Mouse (Mus musculus): ENCODE measurements around the gene Parp9. TPM values are rescaled to one million over a fixed set of nuclear protein-coding genes. Genes with fewer than 3 reads are reported as not detected.
"Not testable (repeated sequence)": the region's sequence is repeated elsewhere in the genome, so short reads cannot be mapped to it uniquely, and the experiment has no call there.

Gene Parp9
- polyA plus RNA-seq, 1 experiment from 2014 or later = 4.8 TPM

GRCm38 (mm10) chr16:35939261-35939660, 991 bp downstream of the Parp9 start:
- no peaks in the 10 kb centered on the region for H3K27me3 ChIP-seq
- 0 out of 2 replicates have a peak, but pooled peaks have one; percentile 6 for ATAC-seq (ENCODE audit: low FRiP score, low read depth)
- H3K9me3 ChIP-seq = no peaks in the 10 kb centered on the region
- peaks cover 7% of the 10 kb centered on the region for H3K4me1 ChIP-seq
- no peak overlapping the region for H3K27ac ChIP-seq
- H3K4me3 ChIP-seq = peak overlapping the region; percentile 55
- H3K4me2 ChIP-seq (replicated peaks) = peak overlapping the region; percentile 83
- peak overlapping the region; percentile 76 for H3K9ac ChIP-seq
- no peaks in the 10 kb centered on the region for H3K36me3 ChIP-seq
- WGBS = 5% methylated on average over 6 of the region's 6 CpGs

GRCm38 (mm10) chr16:35939690-35940089, 1.4 kb downstream of the Parp9 start:
- Histone ChIP-seq H3K4me1 (peaks cover 7% of the 10 kb centered on the region), H3K36me3 (no peaks in the 10 kb centered on the region), H3K9ac (no peak overlapping the region), H3K27ac (no peak overlapping the region), H3K9me3 (no peaks in the 10 kb centered on the region), H3K27me3 (no peaks in the 10 kb centered on the region), H3K4me3 (peak overlapping the region; percentile 55), H3K4me2 (replicated peaks) (peak overlapping the region; percentile 83)
- WGBS = 14% methylated on average over 9 of the region's 9 CpGs
- ATAC-seq (ENCODE audit: low FRiP score, low read depth) = peak; percentile 55; the same call in 1 of the 2 replicates

GRCm38 (mm10) chr16:35941382-35941781, 3.1 kb downstream of the Parp9 start:
- Histone ChIP-seq H3K4me1 (peaks cover 7% of the 10 kb centered on the region), H3K27ac (no peak overlapping the region), H3K9ac (no peak overlapping the region), H3K9me3 (no peaks in the 10 kb centered on the region), H3K4me2 (replicated peaks) (no peak overlapping the region), H3K36me3 (no peaks in the 10 kb centered on the region), H3K27me3 (no peaks in the 10 kb centered on the region), H3K4me3 (no peak overlapping the region)
- no peak for ATAC-seq (ENCODE audit: low FRiP score, low read depth)
- WGBS = 84% methylated on average over 7 of the region's 7 CpGs

- no peak for ATAC-seq (ENCODE audit: low FRiP score, low read depth)
- no peak overlapping the region for H3K9ac ChIP-seq
- 77% methylated on average over 5 of the region's 5 CpGs for WGBS
Measured at GRCm38 (mm10) chr16:35949264-35949663, 11.0 kb downstream of the Parp9 start.

GRCm38 (mm10) chr16:35951216-35951615, 12.9 kb downstream of the Parp9 start:
- WGBS = 98% methylated on average over 3 of the region's 3 CpGs
- H3K9ac ChIP-seq = no peak overlapping the region
- H3K9me3 ChIP-seq = no peaks in the 10 kb centered on the region
- no peaks in the 10 kb centered on the region for H3K36me3 ChIP-seq
- H3K4me2 ChIP-seq (replicated peaks) = no peak overlapping the region
- no peak overlapping the region for H3K4me3 ChIP-seq
- H3K27me3 ChIP-seq = no peaks in the 10 kb centered on the region
- no peaks in the 10 kb centered on the region for H3K4me1 ChIP-seq
- no peak for ATAC-seq (ENCODE audit: low FRiP score, low read depth)
- H3K27ac ChIP-seq = no peak overlapping the region

More at GRCm38 (mm10) chr16:35949264-35949663, 11.0 kb downstream of the Parp9 start:
- no peaks in the 10 kb centered on the region for H3K27me3 ChIP-seq
- no peak overlapping the region for H3K4me2 ChIP-seq (replicated peaks)
- H3K4me3 ChIP-seq = no peak overlapping the region
- H3K36me3 ChIP-seq = no peaks in the 10 kb centered on the region
- no peak overlapping the region for H3K27ac ChIP-seq
- no peaks in the 10 kb centered on the region for H3K9me3 ChIP-seq
- no peaks in the 10 kb centered on the region for H3K4me1 ChIP-seq

GRCm38 (mm10) chr16:35952628-35953130, 14.4 kb downstream of the Parp9 start:
- H3K36me3 ChIP-seq = no peaks in the 10 kb centered on the region
- ATAC-seq (ENCODE audit: low FRiP score, low read depth) = no peak
- WGBS = 91% methylated on average over 5 of the region's 5 CpGs

GRCm38 (mm10) chr16:35965991-35966390, 27.7 kb downstream of the Parp9 start:
- not testable (repeated sequence) for H3K9me3 ChIP-seq; H3K27ac ChIP-seq; H3K4me1 ChIP-seq; ATAC-seq (ENCODE audit: low FRiP score, low read depth); H3K36me3 ChIP-seq; H3K27me3 ChIP-seq; H3K4me2 ChIP-seq (replicated peaks); H3K4me3 ChIP-seq; H3K9ac ChIP-seq
- WGBS = 41% methylated on average over 4 of the region's 4 CpGs

More at GRCm38 (mm10) chr16:35952628-35953130, 14.4 kb downstream of the Parp9 start:
- H3K4me2 ChIP-seq (replicated peaks) = no peak overlapping the region
- H3K9me3 ChIP-seq = no peaks in the 10 kb centered on the region
- H3K27ac ChIP-seq = no peak overlapping the region
- H3K27me3 ChIP-seq = no peaks in the 10 kb centered on the region
- no peaks in the 10 kb centered on the region for H3K4me1 ChIP-seq
- no peak overlapping the region for H3K9ac ChIP-seq
- H3K4me3 ChIP-seq = no peak overlapping the region

GRCm38 (mm10) chr16:35966411-35967115, 28.3 kb downstream of the Parp9 start:
- Histone ChIP-seq H3K4me1 (no peaks in the 10 kb centered on the region), H3K9me3 (no peaks in the 10 kb centered on the region), H3K4me2 (replicated peaks) (no peak overlapping the region), H3K27ac (no peak overlapping the region), H3K27me3 (no peaks in the 10 kb centered on the region), H3K4me3 (no peak overlapping the region), H3K36me3 (no peaks in the 10 kb centered on the region), H3K9ac (no peak overlapping the region)
- 41% methylated on average over 5 of the region's 5 CpGs for WGBS
- no peak for ATAC-seq (ENCODE audit: low FRiP score, low read depth)

GRCm38 (mm10) chr16:35967319-35967718, 29.0 kb downstream of the Parp9 start:
- 78% methylated on average over 4 of the region's 4 CpGs for WGBS
- ATAC-seq (ENCODE audit: low FRiP score, low read depth) = no peak
- Histone ChIP-seq H3K4me3 (no peak overlapping the region), H3K36me3 (no peaks in the 10 kb centered on the region), H3K9ac (no peak overlapping the region), H3K27me3 (no peaks in the 10 kb centered on the region), H3K4me2 (replicated peaks) (no peak overlapping the region), H3K9me3 (no peaks in the 10 kb centered on the region), H3K27ac (no peak overlapping the region), H3K4me1 (no peaks in the 10 kb centered on the region)

GRCm38 (mm10) chr16:35968149-35968548, 29.9 kb downstream of the Parp9 start:
- H3K27ac ChIP-seq = no peak overlapping the region
- no peak overlapping the region for H3K9ac ChIP-seq
- H3K4me2 ChIP-seq (replicated peaks) = no peak overlapping the region
- no peaks in the 10 kb centered on the region for H3K4me1 ChIP-seq
- H3K9me3 ChIP-seq = no peaks in the 10 kb centered on the region
- no peaks in the 10 kb centered on the region for H3K27me3 ChIP-seq
- H3K36me3 ChIP-seq = no peaks in the 10 kb centered on the region
- ATAC-seq (ENCODE audit: low FRiP score, low read depth) = no peak
- 18% methylated on average over 2 of the region's 2 CpGs for WGBS
- H3K4me3 ChIP-seq = no peak overlapping the region

GRCm38 (mm10) chr16:35974021-35974420, 35.8 kb downstream of the Parp9 start:
- H3K4me3 ChIP-seq = no peak overlapping the region
- WGBS = 47% methylated on average over 1 of the region's 1 CpGs
- H3K9ac ChIP-seq = no peak overlapping the region
- no peaks in the 10 kb centered on the region for H3K27me3 ChIP-seq
- H3K9me3 ChIP-seq = no peaks in the 10 kb centered on the region
- no peaks in the 10 kb centered on the region for H3K4me1 ChIP-seq
- H3K4me2 ChIP-seq (replicated peaks) = no peak overlapping the region
- H3K36me3 ChIP-seq = no peaks in the 10 kb centered on the region
- no peak overlapping the region for H3K27ac ChIP-seq
- ATAC-seq (ENCODE audit: low FRiP score, low read depth) = no peak

GRCm38 (mm10) chr16:35978450-35978849, 40.2 kb downstream of the Parp9 start, which contains the start of gene Kpna1:
Kpna1 (plus strand) TSS chr16:35978750.
- H3K4me2 ChIP-seq (replicated peaks); H3K9me3 ChIP-seq; H3K27ac ChIP-seq; H3K9ac ChIP-seq; ATAC-seq (ENCODE audit: low FRiP score, low read depth); H3K4me1 ChIP-seq; H3K4me3 ChIP-seq; H3K27me3 ChIP-seq; H3K36me3 ChIP-seq: not testable (repeated sequence)
- 93% methylated on average over 1 of the region's 1 CpGs for WGBS
